Mouse (Mus musculus) limb, embryonic 11.5 days (tissue): ENCODE results near the gene 9130019O22Rik. TPM values are rescaled to one million over a fixed set of nuclear protein-coding genes. Genes with fewer than 3 reads are reported as not detected.
"Not testable (repeated sequence)": the region's sequence is repeated elsewhere in the genome, so short reads cannot be mapped to it uniquely, and the experiment has no call there.

Experiments
- ATAC-seq: fragments of 200-750 bp; cut with Nextera tagmentation; 2 replicates; pipeline ENCODE4 v1.8.0; 2017; ENCODE audit warnings: low read depth; ENCODE audit not compliant: insufficient number of reproducible peaks, low FRiP score, low TSS enrichment
- DNase-seq: peaks from one replicate; pipeline ENCODE4 v3.0.0-alpha.2; 2015; ENCODE audit warnings: low spot score
- H3K27ac ChIP-seq: fragments of 300-500 bp; sonication (generic); replicated peaks from 2 replicates; pipeline ENCODE4 v1.5.1; 2014; ENCODE audit warnings: low read depth, mild to moderate bottlenecking, low read length
- H3K27me3 ChIP-seq: fragments of 300-500 bp; sonication (generic); 2 replicates; pipeline ENCODE4 v1.6.1; 2014; ENCODE audit warnings: mild to moderate bottlenecking, low read length, mixed read lengths; ENCODE audit not compliant: control insufficient read depth, insufficient read depth
- H3K36me3 ChIP-seq: fragments of 300-500 bp; sonication (generic); 2 replicates; pipeline ENCODE4 v1.6.1; 2014; ENCODE audit warnings: mild to moderate bottlenecking, low read length, moderate library complexity, mixed read lengths; ENCODE audit not compliant: control insufficient read depth, insufficient read depth
- H3K4me1 ChIP-seq: fragments of 300-500 bp; sonication (generic); 2 replicates; pipeline ENCODE4 v1.6.1; 2014; ENCODE audit warnings: low read length, mixed read lengths; ENCODE audit not compliant: control insufficient read depth, insufficient read depth
- H3K4me2 ChIP-seq: fragments of 300-500 bp; sonication (generic); 2 replicates; pipeline ENCODE4 v1.6.1; 2014; ENCODE audit warnings: low read depth, mild to moderate bottlenecking, moderate library complexity; ENCODE audit not compliant: severe bottlenecking
- H3K4me3 ChIP-seq: fragments of 300-500 bp; sonication (generic); 2 replicates; pipeline ENCODE4 v1.5.1; 2014; ENCODE audit warnings: low read depth, low read length
- H3K9ac ChIP-seq: fragments of 300-500 bp; sonication (generic); 2 replicates; pipeline ENCODE4 v1.6.1; 2014; ENCODE audit warnings: mild to moderate bottlenecking, low read length
- H3K9me3 ChIP-seq: fragments of 300-500 bp; sonication (generic); 2 replicates; pipeline ENCODE4 v1.6.1; 2016; ENCODE audit warnings: low read length; ENCODE audit not compliant: control insufficient read depth
- WGBS: fragments of 180-500 bp; shearing (Covaris S2); extraction: QIAGEN DNeasy Blood & Tissue Kit; methylation state at CpG from one replicate; pipeline ENCODE4 v1.1.7; 2014; 5-methylcytosine and 5-hydroxymethylcytosine counted together
- polyA plus RNA-seq: library from polyadenylated mRNA; unstranded; fragments of >200 nt; fragmentation: Nextera tagmentation; extraction: Ambion mirVana; gene quantifications from 2 replicates; pipeline ENCODE4 v1.2.1, GENCODE M21; 2014

9130019O22Rik gene
- polyA plus RNA-seq, 1 experiment from 2014 or later = 6.3 TPM

DNA sequence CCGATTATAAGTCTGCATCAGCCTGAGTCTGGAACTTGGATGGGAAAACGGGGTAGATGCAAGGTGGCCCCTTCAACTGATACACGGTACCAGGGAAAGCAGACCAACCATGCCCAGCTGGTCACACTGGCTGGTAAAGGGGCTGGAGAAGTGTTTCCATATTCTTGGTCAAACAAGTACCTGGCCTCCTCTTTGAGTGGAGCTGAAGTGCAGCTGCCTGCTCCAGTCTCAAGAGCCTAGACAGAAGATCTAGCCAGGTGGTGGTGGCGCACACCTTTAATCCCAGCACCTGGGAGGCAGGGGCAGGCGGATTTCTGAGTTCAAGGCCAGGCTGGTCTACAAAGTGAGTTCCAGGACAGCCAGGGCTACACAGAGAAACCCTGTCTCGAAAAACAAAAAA, 45.1 kb downstream of the 9130019O22Rik start:
- H3K27me3 ChIP-seq, H3K9me3 ChIP-seq, H3K9ac ChIP-seq, H3K4me2 ChIP-seq, ATAC-seq, H3K4me1 ChIP-seq, H3K4me3 ChIP-seq, DNase-seq, H3K27ac ChIP-seq: not testable (repeated sequence)
- 97% methylated on average over 6 of the region's 6 CpGs for WGBS
- H3K36me3 ChIP-seq = peaks cover 14% of the 10 kb centered on the region

DNA sequence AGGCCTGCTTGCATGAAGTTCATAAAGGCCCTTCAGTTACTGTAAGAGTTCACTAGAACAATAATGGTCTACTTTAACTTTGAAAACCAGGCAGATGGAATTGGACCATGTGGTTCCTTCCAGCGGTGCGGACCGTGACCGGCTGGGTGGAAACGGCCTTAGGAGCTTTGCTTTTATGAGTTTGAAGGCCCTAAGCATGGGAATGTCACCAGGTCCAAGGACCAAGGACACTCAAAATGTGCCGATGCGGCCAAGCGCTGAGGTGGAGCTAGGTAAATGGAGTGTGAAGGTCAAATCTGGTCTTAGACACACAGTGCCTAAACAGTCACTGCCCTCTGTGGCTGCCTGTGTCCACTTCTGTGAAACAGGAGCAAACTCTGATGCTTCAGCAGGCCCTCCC, 45.6 kb downstream of the 9130019O22Rik start:
- peaks cover 14% of the 10 kb centered on the region for H3K36me3 ChIP-seq
- H3K9ac ChIP-seq = no peak overlapping the region
- H3K4me2 ChIP-seq = no peak overlapping the region
- no peak overlapping the region for H3K27ac ChIP-seq
- DNase-seq (no peak), ATAC-seq (no peak)
- peaks cover 6% of the 10 kb centered on the region for H3K4me1 ChIP-seq
- no peaks in the 10 kb centered on the region for H3K27me3 ChIP-seq
- 98% methylated on average over 8 of the region's 8 CpGs for WGBS
- H3K4me3 ChIP-seq = no peak overlapping the region
- no peaks in the 10 kb centered on the region for H3K9me3 ChIP-seq

DNA sequence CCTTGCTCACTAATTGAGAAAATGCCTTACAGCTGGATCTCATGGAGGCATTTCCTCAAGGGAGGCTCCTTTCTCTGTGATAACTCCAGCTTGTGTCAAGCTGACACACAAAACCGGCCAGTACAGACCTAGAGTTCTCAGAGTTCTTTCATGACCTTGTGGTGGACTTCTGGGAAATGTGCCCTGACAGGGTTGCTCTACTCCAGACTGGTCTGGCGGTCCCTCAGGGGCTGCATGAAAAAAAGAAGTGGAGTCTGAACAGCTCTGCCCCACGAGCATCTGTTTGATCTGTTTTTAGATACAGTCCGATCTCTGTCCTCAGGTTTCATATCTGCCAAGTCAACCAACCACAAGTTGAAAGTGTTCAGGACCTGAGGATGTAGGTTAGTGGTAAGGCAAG, 49.3 kb downstream of the 9130019O22Rik start:
- H3K27me3 ChIP-seq = no peaks in the 10 kb centered on the region
- no peak overlapping the region for H3K4me2 ChIP-seq
- no peak overlapping the region for H3K27ac ChIP-seq
- no peaks in the 10 kb centered on the region for H3K9me3 ChIP-seq
- no peak overlapping the region for H3K4me3 ChIP-seq
- WGBS = 72% methylated on average over 4 of the region's 4 CpGs
- ATAC-seq (no peak), DNase-seq (no peak)
- H3K4me1 ChIP-seq = no peaks in the 10 kb centered on the region
- peaks cover 7% of the 10 kb centered on the region for H3K36me3 ChIP-seq
- H3K9ac ChIP-seq = no peak overlapping the region

DNA sequence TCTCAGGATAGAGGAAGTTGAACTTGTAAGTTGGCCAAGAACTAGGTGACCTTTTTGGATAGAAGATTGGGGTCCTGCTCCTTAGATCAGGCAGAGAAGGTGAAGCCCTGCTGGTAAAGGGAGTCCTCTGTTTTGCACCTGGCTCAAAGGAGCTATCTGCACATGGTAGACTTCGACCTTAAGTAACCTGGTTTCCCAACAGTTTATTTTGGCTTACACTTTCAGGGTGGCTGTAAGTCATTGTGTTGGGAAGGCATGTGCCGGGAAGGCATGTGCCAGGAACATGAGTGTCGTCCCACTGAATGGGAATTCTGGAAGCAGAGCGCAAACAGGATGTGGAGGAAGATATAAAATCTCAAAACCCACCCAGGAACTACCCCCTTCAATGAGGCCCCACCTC, 51.4 kb downstream of the 9130019O22Rik start:
- ATAC-seq = no peak
- H3K9ac ChIP-seq = no peak overlapping the region
- no peak overlapping the region for H3K4me3 ChIP-seq
- H3K36me3 ChIP-seq = no peaks in the 10 kb centered on the region
- no peak for DNase-seq
- H3K9me3 ChIP-seq = no peaks in the 10 kb centered on the region
- 91% methylated on average over 4 of the region's 4 CpGs for WGBS
- H3K27me3 ChIP-seq = no peaks in the 10 kb centered on the region
- H3K4me1 ChIP-seq = no peaks in the 10 kb centered on the region
- H3K4me2 ChIP-seq = no peak overlapping the region
- H3K27ac ChIP-seq = no peak overlapping the region

DNA sequence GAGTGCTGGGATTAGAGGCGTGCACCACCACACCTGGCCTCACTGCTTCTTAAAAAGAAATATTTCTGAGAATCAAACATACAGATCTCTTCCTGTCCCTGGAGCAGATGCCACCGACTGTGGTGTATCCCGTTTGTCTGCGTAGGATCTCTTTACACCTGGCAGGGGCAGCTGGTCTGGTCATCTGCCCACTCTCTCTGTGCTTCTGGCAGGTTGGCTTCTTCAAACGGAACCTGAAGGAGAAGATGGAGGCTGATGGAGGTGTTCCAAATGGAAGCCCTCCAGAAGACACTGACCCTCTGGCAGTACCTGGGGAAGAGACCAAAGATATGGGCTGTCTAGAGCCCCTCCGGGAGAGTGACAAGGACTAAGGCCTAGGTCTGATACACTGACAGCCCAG, 53.7 kb downstream of the 9130019O22Rik start:
- no peak overlapping the region for H3K27ac ChIP-seq
- WGBS = 84% methylated on average over 6 of the region's 6 CpGs
- H3K9ac ChIP-seq = no peak overlapping the region
- H3K4me1 ChIP-seq = no peaks in the 10 kb centered on the region
- H3K27me3 ChIP-seq = no peaks in the 10 kb centered on the region
- H3K36me3 ChIP-seq = no peaks in the 10 kb centered on the region
- no peak overlapping the region for H3K4me2 ChIP-seq
- DNase-seq = no peak
- no peaks in the 10 kb centered on the region for H3K9me3 ChIP-seq
- H3K4me3 ChIP-seq = no peak overlapping the region
- ATAC-seq = no peak

Other genes with a start within 250 kb of the 9130019O22Rik start
- 0.05 and 0.20 TPM in 2 replicates for gene Spn, start 249.3 kb downstream of the 9130019O22Rik start, polyA plus RNA-seq
- 77.0 and 83.7 TPM in 2 replicates for gene Cd2bp2, start 191.1 kb downstream of the 9130019O22Rik start, polyA plus RNA-seq
- 24.8 and 30.6 TPM in 2 replicates for gene Tbc1d10b, start 178.7 kb downstream of the 9130019O22Rik start, polyA plus RNA-seq
- gene Mylpf, start 178.3 kb downstream of the 9130019O22Rik start, polyA plus RNA-seq = 33.6 and 33.7 TPM in 2 replicates
- 24.2 and 29.1 TPM in 2 replicates for gene Zfp553, start 154.1 kb downstream of the 9130019O22Rik start, polyA plus RNA-seq
- gene Sept1, start 154.0 kb downstream of the 9130019O22Rik start, polyA plus RNA-seq = 23.1 and 29.3 TPM in 2 replicates
- 65.6 and 69.0 TPM in 2 replicates for gene Zfp771, start 142.9 kb downstream of the 9130019O22Rik start, polyA plus RNA-seq
- 290 and 292 TPM in 2 replicates for gene Dctpp1, start 126.5 kb downstream of the 9130019O22Rik start, polyA plus RNA-seq
- 94.5 and 104 TPM in 2 replicates for gene Sephs2, start 113.1 kb downstream of the 9130019O22Rik start, polyA plus RNA-seq
- 0.18 and 0.44 TPM in 2 replicates for gene Itgal, start 90.9 kb downstream of the 9130019O22Rik start, polyA plus RNA-seq
- 6.0 TPM in 2 replicates for gene Zfp768, start 41.6 kb downstream of the 9130019O22Rik start, polyA plus RNA-seq
- 8.6 and 9.2 TPM in 2 replicates for gene Zfp747, start 11.1 kb downstream of the 9130019O22Rik start, polyA plus RNA-seq
- 7.4 and 9.0 TPM in 2 replicates for gene E430018J23Rik, start 6.5 kb upstream of the 9130019O22Rik start, polyA plus RNA-seq
- 7.5 and 7.7 TPM in 2 replicates for gene Zfp764, start 19.7 kb upstream of the 9130019O22Rik start, polyA plus RNA-seq
- gene Zfp688, start 34.9 kb upstream of the 9130019O22Rik start, polyA plus RNA-seq = 33.7 and 37.7 TPM in 2 replicates
- gene Zfp689, start 62.0 kb upstream of the 9130019O22Rik start, polyA plus RNA-seq = 16.5 and 17.6 TPM in 2 replicates
- 49.1 and 53.4 TPM in 2 replicates for gene Prr14, start 72.4 kb upstream of the 9130019O22Rik start, polyA plus RNA-seq
- 13.2 and 14.3 TPM in 2 replicates for gene Fbrs, start 92.0 kb upstream of the 9130019O22Rik start, polyA plus RNA-seq
- gene Srcap, start 124.8 kb upstream of the 9130019O22Rik start, polyA plus RNA-seq = 59.4 and 61.4 TPM in 2 replicates
- 19.4 and 21.0 TPM in 2 replicates for gene Gm42715, start 132.4 kb upstream of the 9130019O22Rik start, polyA plus RNA-seq
- gene Tmem265, start 174.2 kb upstream of the 9130019O22Rik start, polyA plus RNA-seq = 4.7 and 9.9 TPM in 2 replicates
- 45.7 and 48.8 TPM in 2 replicates for gene Phkg2, start 186.2 kb upstream of the 9130019O22Rik start, polyA plus RNA-seq
- gene Ccdc189, start 201.4 kb upstream of the 9130019O22Rik start, polyA plus RNA-seq = 11.5 and 12.3 TPM in 2 replicates
- gene Rnf40, start 201.6 kb upstream of the 9130019O22Rik start, polyA plus RNA-seq = 44.3 and 49.1 TPM in 2 replicates
- gene Zfp629, start 228.6 kb upstream of the 9130019O22Rik start, polyA plus RNA-seq = 28.0 and 31.8 TPM in 2 replicates